Mouse (Mus musculus): ENCODE results near the gene Elmsan1. TPM values are rescaled to one million over a fixed set of nuclear protein-coding genes. Genes with fewer than 3 reads are reported as not detected.

Elmsan1 gene
- polyA plus RNA-seq, 1 experiment, result 28.3 TPM

DNA sequence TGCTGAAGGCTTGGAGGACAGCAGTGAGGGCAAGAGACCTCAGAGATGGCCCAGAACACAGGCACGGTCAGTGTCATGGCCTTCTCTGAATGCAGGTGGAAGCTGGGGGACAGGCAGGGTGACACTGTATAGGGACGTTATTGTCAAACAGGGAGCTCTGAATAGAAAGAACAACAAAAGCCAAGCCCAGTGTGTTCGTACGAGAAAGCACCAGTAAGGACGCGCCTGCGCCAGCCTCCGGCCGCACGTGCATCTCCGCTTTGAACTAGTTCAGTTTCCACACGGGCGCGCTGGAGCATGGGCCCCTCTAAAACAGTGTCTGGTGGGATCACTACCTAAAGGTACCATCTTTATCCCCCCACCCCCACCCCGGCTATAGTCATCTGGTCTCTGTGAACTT lies 68.7 kb downstream of the Elmsan1 start:
- H3K4me3 ChIP-seq (ENCODE audit: low read depth, low read length), result no peak overlapping the region
- no peaks in the 10 kb centered on the region for H3K9me3 ChIP-seq (replicated peaks; ENCODE audit: control insufficient read depth, insufficient read depth, low read length, poor library complexity, severe bottlenecking)
- TF ChIP-seq CTCF (IDR thresholded peaks at IDR 0.05; ENCODE audit: low read depth, low read length) (no peak), EP300 (IDR thresholded peaks at IDR 0.05; ENCODE audit: insufficient read depth, low read depth, low read length) (no peak), POLR2A (IDR thresholded peaks at IDR 0.05; ENCODE audit: insufficient read depth, low read length) (no peak)
- H3K27ac ChIP-seq (ENCODE audit: insufficient read depth, low read length), result no peak overlapping the region
- no peaks in the 10 kb centered on the region for H3K27me3 ChIP-seq (ENCODE audit: control insufficient read depth, insufficient read depth, low read length, poor library complexity, severe bottlenecking)
- H3K4me1 ChIP-seq (ENCODE audit: control insufficient read depth, insufficient read depth, low read length), result peaks cover 2% of the 10 kb centered on the region
- H3K36me3 ChIP-seq (ENCODE audit: control insufficient read depth, insufficient read depth, low read length, poor library complexity, severe bottlenecking), result peaks cover 9% of the 10 kb centered on the region
- H3K9ac ChIP-seq (ENCODE audit: low read depth, poor library complexity, severe bottlenecking), result no peak overlapping the region

DNA sequence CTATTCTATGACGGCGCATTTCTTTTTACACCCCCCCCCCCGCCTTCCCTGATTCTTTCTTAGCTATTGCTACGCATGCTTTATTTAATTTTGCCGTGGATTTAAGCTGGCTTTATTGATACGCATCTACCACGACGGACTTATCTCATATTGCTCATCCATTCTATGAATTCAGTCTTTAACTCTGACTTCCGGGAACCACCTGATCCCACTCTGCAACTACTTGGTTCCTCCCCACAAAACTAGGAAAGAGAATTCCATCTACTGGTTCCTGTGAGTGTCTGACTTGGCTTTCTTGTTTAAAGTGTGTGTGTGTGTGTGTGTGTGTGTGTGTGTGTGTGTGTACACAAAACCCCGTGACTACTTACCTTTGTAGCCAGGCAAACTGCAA lies 70.1 kb downstream of the Elmsan1 start:
- no peak overlapping the region for H3K9ac ChIP-seq (ENCODE audit: low read depth, poor library complexity, severe bottlenecking)
- TF ChIP-seq POLR2A (IDR thresholded peaks at IDR 0.05; ENCODE audit: insufficient read depth, low read length) (no peak), EP300 (IDR thresholded peaks at IDR 0.05; ENCODE audit: insufficient read depth, low read depth, low read length) (no peak), CTCF (IDR thresholded peaks at IDR 0.05; ENCODE audit: low read depth, low read length) (no peak)
- H3K9me3 ChIP-seq (replicated peaks; ENCODE audit: control insufficient read depth, insufficient read depth, low read length, poor library complexity, severe bottlenecking), result no peaks in the 10 kb centered on the region
- no peak overlapping the region for H3K27ac ChIP-seq (ENCODE audit: insufficient read depth, low read length)
- H3K4me1 ChIP-seq (ENCODE audit: control insufficient read depth, insufficient read depth, low read length), result peaks cover 2% of the 10 kb centered on the region
- H3K4me3 ChIP-seq (ENCODE audit: low read depth, low read length), result peak overlapping the region; percentile 60
- no peaks in the 10 kb centered on the region for H3K27me3 ChIP-seq (ENCODE audit: control insufficient read depth, insufficient read depth, low read length, poor library complexity, severe bottlenecking)
- H3K36me3 ChIP-seq (ENCODE audit: control insufficient read depth, insufficient read depth, low read length, poor library complexity, severe bottlenecking), result peaks cover 9% of the 10 kb centered on the region

DNA sequence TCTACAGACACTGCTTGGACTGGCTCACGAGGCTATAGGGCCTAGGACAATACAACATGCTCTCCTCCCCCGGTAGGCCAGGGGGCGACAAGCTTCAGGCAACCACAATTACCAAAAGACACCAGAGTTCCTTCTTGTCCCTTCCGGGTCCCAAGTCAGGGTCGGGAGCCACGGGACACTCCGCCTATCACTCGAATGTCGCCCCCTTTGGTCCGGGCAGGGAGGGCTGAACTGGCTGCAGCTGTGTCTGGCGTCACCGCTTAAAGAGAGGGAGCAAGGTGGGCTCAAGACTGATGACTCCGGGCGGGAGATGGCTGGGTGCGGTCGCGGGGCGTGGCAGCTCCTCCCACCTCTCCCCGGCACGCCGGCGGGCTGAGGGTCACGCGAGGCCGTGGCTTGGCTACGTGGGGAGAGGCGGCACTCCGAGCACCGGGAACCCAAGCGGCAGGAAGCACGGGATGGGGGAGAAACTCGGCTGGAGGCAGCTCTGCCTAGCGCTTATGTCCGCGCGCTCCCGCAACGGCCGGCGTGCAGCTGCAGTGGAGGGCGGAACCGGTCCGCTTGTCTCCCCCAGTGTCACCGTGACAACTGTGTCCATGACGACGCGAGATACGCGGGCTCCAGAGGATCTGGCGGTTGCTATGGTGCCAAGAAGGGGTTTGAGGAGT lies 70.6 kb downstream of the Elmsan1 start, which contains the start of gene Pnma1:
Pnma1 (minus strand) TSS at position 536 of the 668 bp plus-strand sequence.
- H3K27ac ChIP-seq (ENCODE audit: insufficient read depth, low read length), result no peak within 1 kb of the TSS
- no peaks in the 10 kb centered on the region for H3K9me3 ChIP-seq (replicated peaks; ENCODE audit: control insufficient read depth, insufficient read depth, low read length, poor library complexity, severe bottlenecking)
- TF ChIP-seq EP300 (IDR thresholded peaks at IDR 0.05; ENCODE audit: insufficient read depth, low read depth, low read length), result no peak
- TF ChIP-seq CTCF (IDR thresholded peaks at IDR 0.05; ENCODE audit: low read depth, low read length), result peak; percentile 43
- H3K9ac ChIP-seq (ENCODE audit: low read depth, poor library complexity, severe bottlenecking), result 0 out of 2 replicates have a peak within 1 kb of the TSS, but pooled peaks have one; percentile 6
- peak within 1 kb of the TSS; percentile 60 for H3K4me3 ChIP-seq (ENCODE audit: low read depth, low read length)
- peaks cover 9% of the 10 kb centered on the region for H3K36me3 ChIP-seq (ENCODE audit: control insufficient read depth, insufficient read depth, low read length, poor library complexity, severe bottlenecking)
- H3K4me1 ChIP-seq (ENCODE audit: control insufficient read depth, insufficient read depth, low read length), result peaks cover 2% of the 10 kb centered on the region
- H3K27me3 ChIP-seq (ENCODE audit: control insufficient read depth, insufficient read depth, low read length, poor library complexity, severe bottlenecking), result no peaks in the 10 kb centered on the region

DNA sequence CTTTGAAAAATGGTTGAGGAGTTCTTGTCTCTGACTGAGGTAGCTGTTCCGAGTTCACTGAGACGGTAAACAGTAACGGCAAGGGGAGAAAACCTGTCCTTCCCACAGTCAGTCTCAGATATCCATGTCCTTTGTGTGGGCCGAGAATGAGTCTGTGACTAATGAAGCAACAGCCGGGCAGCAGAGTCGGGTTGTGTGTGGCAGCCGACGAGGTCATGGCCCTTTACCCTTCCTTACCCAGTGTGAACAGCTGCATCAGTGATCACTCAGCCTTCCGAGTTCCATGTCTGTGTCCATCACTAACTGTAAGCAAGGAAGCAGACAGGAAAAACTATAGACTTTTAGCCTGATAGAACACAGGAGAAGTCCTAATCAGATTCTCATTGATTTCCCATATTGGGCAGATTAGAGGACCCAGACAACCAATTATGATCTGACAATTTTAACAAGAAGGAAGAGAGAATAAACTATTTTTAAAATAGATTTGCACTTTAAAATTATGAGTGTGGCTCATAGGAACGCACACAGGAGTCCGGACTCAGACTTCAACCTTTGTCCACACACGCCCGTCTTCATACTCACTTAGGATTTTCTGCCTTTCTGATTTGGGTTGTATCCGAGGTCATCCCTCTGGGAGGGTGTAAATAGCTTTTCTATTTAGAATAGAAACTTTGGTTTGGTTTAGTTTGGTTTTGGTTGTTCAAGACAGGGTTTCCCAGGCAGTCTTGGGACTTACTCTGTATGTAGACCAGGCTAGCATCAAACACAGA lies 76.2 kb downstream of the Elmsan1 start:
- TF ChIP-seq POLR2A (IDR thresholded peaks at IDR 0.05; ENCODE audit: insufficient read depth, low read length), result no peak
- H3K9me3 ChIP-seq (replicated peaks; ENCODE audit: control insufficient read depth, insufficient read depth, low read length, poor library complexity, severe bottlenecking), result no peaks in the 10 kb centered on the region
- no peaks in the 10 kb centered on the region for H3K27me3 ChIP-seq (ENCODE audit: control insufficient read depth, insufficient read depth, low read length, poor library complexity, severe bottlenecking)
- no peaks in the 10 kb centered on the region for H3K36me3 ChIP-seq (ENCODE audit: control insufficient read depth, insufficient read depth, low read length, poor library complexity, severe bottlenecking)
- no peak overlapping the region for H3K4me3 ChIP-seq (ENCODE audit: low read depth, low read length)
- H3K9ac ChIP-seq (ENCODE audit: low read depth, poor library complexity, severe bottlenecking), result no peak overlapping the region
- H3K4me1 ChIP-seq (ENCODE audit: control insufficient read depth, insufficient read depth, low read length), result no peaks in the 10 kb centered on the region
- H3K27ac ChIP-seq (ENCODE audit: insufficient read depth, low read length), result no peak overlapping the region

DNA sequence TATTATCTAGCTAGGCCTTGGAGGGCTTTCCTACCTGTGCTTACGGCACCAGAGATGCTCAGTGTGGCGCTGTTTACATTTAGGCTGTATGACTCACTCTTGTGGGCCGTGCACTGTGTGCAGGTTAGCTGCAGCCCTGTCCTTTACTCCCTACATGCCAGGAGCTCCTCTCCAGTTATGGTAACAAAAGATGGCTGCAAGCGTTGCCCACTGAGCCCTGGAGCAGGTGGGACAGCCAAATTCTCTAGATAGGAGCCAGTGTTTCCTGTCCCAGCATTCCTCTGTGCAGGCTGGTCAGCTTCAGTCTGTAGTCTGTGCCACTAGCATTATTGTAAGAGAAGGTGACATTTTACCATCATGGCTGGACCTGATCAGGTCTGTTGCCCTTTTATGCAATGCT lies 77.4 kb downstream of the Elmsan1 start:
- no peak overlapping the region for H3K27ac ChIP-seq (ENCODE audit: insufficient read depth, low read length)
- no peaks in the 10 kb centered on the region for H3K4me1 ChIP-seq (ENCODE audit: control insufficient read depth, insufficient read depth, low read length)
- H3K27me3 ChIP-seq (ENCODE audit: control insufficient read depth, insufficient read depth, low read length, poor library complexity, severe bottlenecking), result no peaks in the 10 kb centered on the region
- no peaks in the 10 kb centered on the region for H3K36me3 ChIP-seq (ENCODE audit: control insufficient read depth, insufficient read depth, low read length, poor library complexity, severe bottlenecking)
- no peaks in the 10 kb centered on the region for H3K9me3 ChIP-seq (replicated peaks; ENCODE audit: control insufficient read depth, insufficient read depth, low read length, poor library complexity, severe bottlenecking)
- H3K4me3 ChIP-seq (ENCODE audit: low read depth, low read length), result no peak overlapping the region
- no peak overlapping the region for H3K9ac ChIP-seq (ENCODE audit: low read depth, poor library complexity, severe bottlenecking)
- TF ChIP-seq POLR2A (IDR thresholded peaks at IDR 0.05; ENCODE audit: insufficient read depth, low read length), result no peak
- no peak for TF ChIP-seq CTCF (IDR thresholded peaks at IDR 0.05; ENCODE audit: low read depth, low read length)
- no peak for TF ChIP-seq EP300 (IDR thresholded peaks at IDR 0.05; ENCODE audit: insufficient read depth, low read depth, low read length)

DNA sequence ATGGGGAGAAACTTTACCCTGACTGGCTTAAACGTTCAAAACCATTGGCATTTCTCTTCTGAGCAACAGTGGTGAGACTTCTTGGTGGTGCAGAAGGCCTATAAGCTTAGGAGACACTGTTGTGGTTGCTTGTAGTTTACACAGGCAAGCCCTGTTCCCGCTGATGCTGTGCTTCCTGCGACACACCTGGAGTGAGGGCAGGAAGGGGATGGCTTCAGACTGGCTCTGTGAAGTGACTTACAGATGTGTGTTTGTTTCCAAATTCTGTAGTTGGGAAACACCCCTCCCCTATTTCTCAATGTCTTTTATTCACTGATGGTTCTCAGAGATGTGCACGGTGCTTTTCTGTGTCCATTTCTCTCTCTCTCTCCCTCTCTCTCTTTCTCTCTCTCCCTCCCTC lies 78.5 kb downstream of the Elmsan1 start:
- Histone ChIP-seq H3K4me3 (ENCODE audit: low read depth, low read length) (no peak overlapping the region), H3K27me3 (ENCODE audit: control insufficient read depth, insufficient read depth, low read length, poor library complexity, severe bottlenecking) (no peaks in the 10 kb centered on the region), H3K9me3 (replicated peaks; ENCODE audit: control insufficient read depth, insufficient read depth, low read length, poor library complexity, severe bottlenecking) (no peaks in the 10 kb centered on the region), H3K4me1 (ENCODE audit: control insufficient read depth, insufficient read depth, low read length) (no peaks in the 10 kb centered on the region), H3K9ac (ENCODE audit: low read depth, poor library complexity, severe bottlenecking) (no peak overlapping the region), H3K36me3 (ENCODE audit: control insufficient read depth, insufficient read depth, low read length, poor library complexity, severe bottlenecking) (no peaks in the 10 kb centered on the region), H3K27ac (ENCODE audit: insufficient read depth, low read length) (no peak overlapping the region)
- TF ChIP-seq POLR2A (IDR thresholded peaks at IDR 0.05; ENCODE audit: insufficient read depth, low read length) (no peak), CTCF (IDR thresholded peaks at IDR 0.05; ENCODE audit: low read depth, low read length) (no peak), EP300 (IDR thresholded peaks at IDR 0.05; ENCODE audit: insufficient read depth, low read depth, low read length) (no peak)

All from ES-Bruce4 (cell line).